Mouse (Mus musculus) ES-E14 (cell line): ENCODE measurements around the gene Aldh1l1. TPM values are rescaled to one million over a fixed set of nuclear protein-coding genes. Genes with fewer than 3 reads are reported as not detected.

Source experiments
- DNase-seq: peaks from one replicate; pipeline ENCODE4 v3.0.0-alpha.2; 2013; ENCODE audit warnings: low read depth, low spot score
- H3K27ac ChIP-seq: 2 replicates; pipeline ENCODE4 v1.5.1; 2012; ENCODE audit warnings: low read depth, mild to moderate bottlenecking, low read length, moderate library complexity, mixed read lengths; ENCODE audit not compliant: poor library complexity, insufficient read depth, severe bottlenecking
- H3K36me3 ChIP-seq: 2 replicates; pipeline ENCODE4 v1.6.1; 2012; ENCODE audit warnings: mild to moderate bottlenecking, low read length, moderate library complexity, mixed read lengths; ENCODE audit not compliant: control insufficient read depth, poor library complexity, insufficient read depth, severe bottlenecking
- H3K4me1 ChIP-seq, 2 experiments: fragments of 150-350 bp in 1 of 2; sonication (generic) in 1 of 2; 2 replicates each; pipeline ENCODE4 v1.6.1; 2012; ENCODE audit warnings: low read length in 2 of 2, mild to moderate bottlenecking in 1 of 2, mixed read lengths in 1 of 2; ENCODE audit not compliant: control insufficient read depth in 2 of 2, insufficient read depth in 2 of 2, poor library complexity in 1 of 2
- H3K4me3 ChIP-seq, 2 experiments: fragments of 150-350 bp in 1 of 2; sonication (generic) in 1 of 2; 2 replicates each; pipeline ENCODE4 v1.5.1; 2012; ENCODE audit warnings: low read length in 2 of 2, low read depth in 1 of 2, mild to moderate bottlenecking in 1 of 2, mixed read lengths in 1 of 2; ENCODE audit not compliant: insufficient read depth in 1 of 2, poor library complexity in 1 of 2, severe bottlenecking in 1 of 2
- H3K9ac ChIP-seq: 2 replicates; pipeline ENCODE4 v1.6.1; 2012; ENCODE audit warnings: low read depth, mild to moderate bottlenecking, low read length, mixed read lengths; ENCODE audit not compliant: poor library complexity, insufficient read depth, severe bottlenecking
- H3K9me3 ChIP-seq: fragments of 150-350 bp; sonication (generic); 2 replicates; pipeline ENCODE4 v1.6.1; 2012; ENCODE audit warnings: low read depth, mild to moderate bottlenecking, low read length; ENCODE audit not compliant: control insufficient read depth, insufficient read depth
- CHD2 ChIP-seq: IDR thresholded peaks from 2 replicates; pipeline ENCODE4 v1.6.1; 2014; ENCODE audit warnings: mild to moderate bottlenecking, low read depth, low read length, inconsistent platforms
- HCFC1 ChIP-seq: IDR thresholded peaks from 2 replicates; pipeline ENCODE4 v1.6.1; 2012; ENCODE audit warnings: low read length, inconsistent platforms, borderline replicate concordance; ENCODE audit not compliant: insufficient read depth
- MAFK ChIP-seq: IDR thresholded peaks from 2 replicates; pipeline ENCODE4 v1.6.1; 2014; ENCODE audit warnings: mild to moderate bottlenecking, low read depth, low read length, inconsistent platforms; ENCODE audit not compliant: insufficient read depth
- ZC3H11A ChIP-seq: IDR thresholded peaks from 2 replicates; pipeline ENCODE4 v1.6.1; 2012; ENCODE audit warnings: low read depth, mild to moderate bottlenecking, inconsistent platforms, low read length, borderline replicate concordance
- ZNF384 ChIP-seq: IDR thresholded peaks from 2 replicates; pipeline ENCODE4 v1.6.1; 2012; ENCODE audit warnings: low read depth, low read length, inconsistent platforms
- in situ Hi-C, 2 experiments: fragments of 600-800 bp; cut with MboI; formaldehyde crosslinking; loops; one replicate each; pipeline ENCODE4 v1.15.1; 2025; ENCODE audit warnings: low sequenced_read_pairs in 2 of 2, inconsistent platforms in 1 of 2; ENCODE audit not compliant: unreplicated experiment in 2 of 2
- total RNA-seq: library from RNA; depleted of rRNA; stranded (reverse); fragments of 300-350 nt; gene quantifications from 2 replicates; pipeline ENCODE4 v1.2.3, GENCODE M21; 2012; rRNA removed

The Aldh1l1 gene
- total RNA-seq: 3.9 and 4.0 TPM in 2 replicates

DNA sequence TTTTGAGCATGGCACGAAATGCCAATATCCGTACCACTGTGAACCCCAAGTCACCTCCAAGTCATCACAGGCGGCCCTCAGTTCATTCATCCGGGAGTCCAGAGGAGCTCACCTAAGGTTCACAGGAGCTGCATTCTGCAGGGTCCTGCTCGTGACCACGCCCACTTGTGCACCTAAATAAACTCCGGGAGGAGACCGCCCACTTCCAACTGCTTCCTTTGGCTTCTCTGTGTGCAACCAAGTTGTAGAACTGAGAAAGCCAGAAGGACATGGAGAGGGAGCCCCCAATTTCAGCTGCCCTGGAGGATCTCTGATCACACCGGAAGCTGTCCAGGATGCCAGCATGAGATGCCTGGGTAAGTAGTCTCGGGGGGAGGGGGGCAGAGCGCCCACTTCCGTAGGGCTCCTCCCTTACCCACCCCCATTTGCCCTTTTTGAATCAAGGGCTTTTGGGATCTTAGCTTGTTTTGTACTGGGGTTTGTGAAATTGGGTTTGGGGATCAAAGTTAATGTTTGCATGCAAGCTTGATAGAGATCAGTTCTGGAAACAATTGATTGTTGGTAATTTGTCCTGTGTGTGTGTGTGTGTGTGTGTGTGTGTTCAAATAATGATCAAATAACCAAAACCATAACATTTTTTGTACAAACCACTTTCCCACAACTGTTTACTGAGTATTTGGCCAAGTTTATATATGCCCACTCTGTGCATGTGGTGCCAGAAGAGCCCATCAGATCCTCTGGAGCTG lies at the start of gene Aldh1l1:
Aldh1l1 (plus strand) TSS at position 252 of the 746 bp plus-strand sequence.
- no peaks in the 10 kb centered on the region for H3K9me3 ChIP-seq

GRCm38 (mm10) chr6:90437041-90437440 lies 49.2 kb upstream of the Aldh1l1 start:
- H3K4me3 ChIP-seq: peak overlapping the region; percentile 27 to 47

More for the DNA sequence above, at the start of gene Aldh1l1:
- H3K27ac ChIP-seq: no peak within 1 kb of the TSS
- TF ChIP-seq HCFC1 (no peak), MAFK (no peak), CHD2 (no peak), ZC3H11A (no peak), ZNF384 (no peak)
- H3K36me3 ChIP-seq: no peaks in the 10 kb centered on the region
- peaks cover 4 to 7% of the 10 kb centered on the region in 2 experiments; a peak in 2 of 4 replicates for H3K4me1 ChIP-seq
- no peak for DNase-seq
- in situ Hi-C loops: no loop called here
- H3K9ac ChIP-seq: no peak within 1 kb of the TSS
- 0 out of 4 replicates have a peak within 1 kb of the TSS, but pooled peaks of 1 of the 2 experiments have one; percentile 17 for H3K4me3 ChIP-seq

DNA sequence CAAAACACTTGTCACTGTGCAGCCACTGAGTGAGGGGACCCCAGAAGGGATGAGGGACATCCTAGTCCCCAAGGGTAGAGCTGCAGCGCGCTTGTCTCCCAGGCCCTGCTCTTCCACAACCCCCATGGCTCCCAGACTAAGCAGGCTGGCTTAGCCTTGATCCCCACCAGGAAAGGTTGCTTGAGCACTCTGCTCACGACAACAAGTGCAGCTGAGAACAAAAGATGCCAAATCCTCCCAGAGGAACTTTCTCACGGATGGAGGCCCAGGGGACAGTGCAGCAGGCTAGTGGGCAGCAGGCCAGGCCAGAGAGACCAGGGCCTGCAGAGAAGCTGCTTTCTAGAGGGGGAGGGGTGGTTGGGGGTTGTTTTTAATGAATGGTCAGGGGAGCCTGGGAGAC lies 39.3 kb upstream of the Aldh1l1 start:
- no peak for DNase-seq
- H3K27ac ChIP-seq: no peak overlapping the region

More at GRCm38 (mm10) chr6:90437041-90437440, 49.2 kb upstream of the Aldh1l1 start:
- peak overlapping the region; percentile 84 for H3K27ac ChIP-seq
- H3K9ac ChIP-seq: peak overlapping the region; percentile 60; the same call in 1 of the 2 replicates
- no peaks in the 10 kb centered on the region for H3K9me3 ChIP-seq
- in situ Hi-C loops: no loop called here
- peaks cover 8% of the 10 kb centered on the region for H3K36me3 ChIP-seq
- no peak for DNase-seq
- TF ChIP-seq ZNF384: no peak
- TF ChIP-seq CHD2: no peak
- no peak for TF ChIP-seq MAFK
- TF ChIP-seq HCFC1: no peak
- TF ChIP-seq ZC3H11A: no peak
- peaks cover 0 to 18% of the 10 kb centered on the region in 2 experiments; a peak in 3 of 4 replicates for H3K4me1 ChIP-seq

DNA sequence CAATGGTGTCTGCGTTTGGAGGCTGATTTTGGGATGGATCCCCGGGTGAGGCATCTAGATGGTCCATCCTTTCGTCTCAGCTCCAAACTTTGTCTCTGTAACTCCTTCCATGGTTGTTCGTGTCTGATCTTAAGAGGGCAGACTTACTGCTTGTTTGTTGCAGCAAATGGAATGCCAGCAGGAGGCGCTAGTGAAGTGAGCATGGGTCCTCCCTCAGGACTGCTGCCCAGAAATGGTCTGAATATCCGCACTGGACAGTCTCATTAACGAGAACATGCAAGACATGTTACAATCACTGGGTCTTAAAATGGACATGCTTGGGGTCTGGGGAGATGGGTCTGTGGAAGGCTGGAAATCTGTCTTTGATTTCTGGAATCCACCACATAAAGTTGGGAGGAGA lies 36.0 kb upstream of the Aldh1l1 start:
- Histone ChIP-seq H3K9me3 (no peaks in the 10 kb centered on the region), H3K9ac (no peak overlapping the region), H3K4me1 (peaks cover 15 to 24% of the 10 kb centered on the region in 2 experiments; a peak in 3 of 4 replicates), H3K4me3 (no peak overlapping the region), H3K27ac (no peak overlapping the region), H3K36me3 (no peaks in the 10 kb centered on the region; the same call in 1 of the 2 replicates)
- no peak for DNase-seq
- in situ Hi-C loops: no loop called here
- TF ChIP-seq HCFC1 (no peak), CHD2 (no peak), ZNF384 (no peak), MAFK (no peak), ZC3H11A (peak; percentile 20; the same call in 1 of the 2 replicates)

More for the DNA sequence above, 39.3 kb upstream of the Aldh1l1 start:
- no peak overlapping the region for H3K9ac ChIP-seq
- no peaks in the 10 kb centered on the region; the same call in 1 of the 2 replicates for H3K36me3 ChIP-seq
- TF ChIP-seq CHD2: no peak
- TF ChIP-seq ZNF384: no peak
- no peak for TF ChIP-seq ZC3H11A
- TF ChIP-seq HCFC1: no peak
- no peak for TF ChIP-seq MAFK
- in situ Hi-C loops: no loop called here
- H3K4me3 ChIP-seq: no peak overlapping the region
- no peaks in the 10 kb centered on the region for H3K9me3 ChIP-seq
- H3K4me1 ChIP-seq: peaks cover 4 to 15% of the 10 kb centered on the region in 2 experiments; a peak in 2 of 4 replicates

DNA sequence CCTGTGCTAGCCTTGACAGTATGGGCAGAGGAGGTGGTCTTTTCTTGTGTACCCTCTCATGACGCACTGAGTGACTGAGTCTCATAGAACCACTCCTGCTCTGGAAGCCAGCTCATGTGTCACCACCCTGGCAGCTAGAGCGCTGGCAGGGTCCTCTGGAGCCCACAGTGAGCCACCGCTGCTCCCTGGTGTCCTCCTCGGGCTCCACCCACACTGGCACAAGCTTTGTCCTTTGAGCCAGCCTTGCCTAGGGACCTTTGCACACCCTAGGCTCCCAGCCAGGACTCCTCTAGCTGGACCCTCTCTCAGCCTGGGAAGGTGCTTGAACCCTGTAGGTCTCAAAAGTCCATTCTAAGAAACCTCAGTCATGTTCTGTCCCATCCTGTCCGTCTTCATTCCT lies 35.5 kb upstream of the Aldh1l1 start:
- TF ChIP-seq HCFC1: no peak
- H3K4me1 ChIP-seq: peaks cover 15 to 24% of the 10 kb centered on the region in 2 experiments; a peak in 3 of 4 replicates
- no peaks in the 10 kb centered on the region for H3K9me3 ChIP-seq
- DNase-seq: no peak
- no peak overlapping the region for H3K4me3 ChIP-seq
- H3K9ac ChIP-seq: peak overlapping the region; percentile 9; the same call in 1 of the 2 replicates
- in situ Hi-C loops: no loop called here
- no peaks in the 10 kb centered on the region; the same call in 1 of the 2 replicates for H3K36me3 ChIP-seq
- 0 out of 2 replicates have a peak overlapping the region, but pooled peaks have one; percentile 35 for H3K27ac ChIP-seq
